ENCODE assay signal across 8 mouse cellular contexts in the genomic region with DNA sequence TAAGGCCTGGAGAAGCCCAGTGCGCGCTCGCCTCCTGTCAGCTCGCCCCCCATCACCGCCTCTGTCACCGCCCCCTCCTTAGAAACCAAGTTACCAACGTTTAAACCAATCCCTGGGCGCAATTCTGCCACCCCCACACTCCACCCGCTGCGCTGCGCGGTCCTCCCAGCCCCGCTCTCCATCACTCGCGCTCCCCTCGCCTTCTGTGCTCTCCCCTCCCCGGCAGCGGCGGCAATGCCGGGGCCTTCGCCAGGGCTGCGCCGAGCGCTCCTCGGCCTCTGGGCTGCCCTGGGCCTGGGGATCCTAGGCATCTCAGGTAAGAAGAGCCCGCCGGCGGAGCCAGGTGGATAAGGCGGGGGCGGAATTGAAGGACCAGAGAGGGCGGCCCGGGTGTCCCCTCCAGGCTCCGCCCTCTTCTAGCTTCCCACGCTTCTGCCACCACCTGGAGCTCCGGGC. TPM values are rescaled to one million over a fixed set of nuclear protein-coding genes. Genes with fewer than 3 reads are reported as not detected.
DNase-seq lines count a peak whose midpoint lies in the region; ATAC-seq and TF ChIP-seq lines count a peak whose summit lies in the region.

A gene (plus strand): TSS at position 178 of the 456 bp plus-strand sequence.

- DNase-seq in cerebellum, adult 2 months: peak in 1 of 2 experiments; percentile 35
- DNase-seq in cerebellum, postnatal 36 days: no peak
- DNase-seq in urinary bladder, postnatal 14 days (ENCODE audit: low spot score): peak; percentile 40
- no peak for DNase-seq in urinary bladder, adult 18-20 months (ENCODE audit: low spot score in 2 of 2)
- no peak for DNase-seq in hindbrain, embryonic 10.5 days (ENCODE audit: low spot score)
- DNase-seq in left cerebral cortex, adult 9 months (ENCODE audit: low spot score in 2 of 2): peak; percentile 83 to 87
- DNase-seq in thymus, postnatal 25 days: peak; percentile 26

- ATAC-seq in midbrain, embryonic 16.5 days: peak; percentile 44

- no peak within 1 kb of the TSS for H3K27ac ChIP-seq in cerebellum, adult 2 months (ENCODE audit: insufficient read depth, low read length)
- H3K27ac ChIP-seq in hindbrain, embryonic 10.5 days: no peak within 1 kb of the TSS
- H3K27ac ChIP-seq in midbrain, embryonic 16.5 days (ENCODE audit: low read length): peak within 1 kb of the TSS; percentile 64; the same call in 1 of the 2 replicates

- TF ChIP-seq CTCF in cerebellum, adult 2 months (IDR thresholded peaks at IDR 0.05; ENCODE audit: borderline replicate concordance, insufficient read depth, low read depth, low read length): no peak

- peaks cover 9% of the 10 kb centered on the region for H3K4me1 ChIP-seq in cerebellum, adult 2 months (ENCODE audit: control insufficient read depth, insufficient read depth, low read length)
- peaks cover 77% of the 10 kb centered on the region for H3K4me1 ChIP-seq in hindbrain, embryonic 10.5 days (replicated peaks)
- peaks cover 48% of the 10 kb centered on the region for H3K4me1 ChIP-seq in midbrain, embryonic 16.5 days (ENCODE audit: control insufficient read depth, insufficient read depth, low read length)

- peak within 1 kb of the TSS; percentile 97 for H3K4me2 ChIP-seq in midbrain, embryonic 16.5 days (ENCODE audit: low read length)

- no peaks in the 10 kb centered on the region; the same call in 1 of the 2 replicates for H3K27me3 ChIP-seq in cerebellum, adult 2 months (ENCODE audit: control insufficient read depth, insufficient read depth, low read length)
- H3K27me3 ChIP-seq in hindbrain, embryonic 10.5 days (ENCODE audit: insufficient read depth, poor library complexity, severe bottlenecking): peaks cover 100% of the 10 kb centered on the region
- peaks cover 70% of the 10 kb centered on the region for H3K27me3 ChIP-seq in midbrain, embryonic 16.5 days (ENCODE audit: control insufficient read depth, insufficient read depth, low read depth, low read length)

- no peaks in the 10 kb centered on the region for H3K9me3 ChIP-seq in hindbrain, embryonic 10.5 days
- H3K9me3 ChIP-seq in midbrain, embryonic 16.5 days (replicated peaks; ENCODE audit: control insufficient read depth, low read length, poor library complexity, severe bottlenecking): no peaks in the 10 kb centered on the region

- peak within 1 kb of the TSS; percentile 76 for H3K9ac ChIP-seq in midbrain, embryonic 16.5 days (ENCODE audit: low read depth, low read length)

- WGBS in cerebellum, adult 2 months: under 1% methylated on average over 35 of the region's 35 CpGs
- WGBS in hindbrain, embryonic 10.5 days: 2% methylated on average over 34 of the region's 35 CpGs
- WGBS in midbrain, embryonic 16.5 days: under 1% methylated on average over 30 of the region's 35 CpGs

- peak within 1 kb of the TSS; percentile 44 for H3K4me3 ChIP-seq in cerebellum, adult 2 months (replicated peaks; ENCODE audit: insufficient read depth, low read depth, low read length)
- H3K4me3 ChIP-seq in hindbrain, embryonic 10.5 days: peak within 1 kb of the TSS; percentile 55
- H3K4me3 ChIP-seq in midbrain, embryonic 16.5 days (ENCODE audit: low read depth, low read length): peak within 1 kb of the TSS; percentile 54

- no peak for TF ChIP-seq POLR2A in cerebellum, adult 2 months (IDR thresholded peaks at IDR 0.05; ENCODE audit: borderline replicate concordance, insufficient read depth, low read length)

- H3K36me3 ChIP-seq in hindbrain, embryonic 10.5 days: no peaks in the 10 kb centered on the region
- no peaks in the 10 kb centered on the region for H3K36me3 ChIP-seq in midbrain, embryonic 16.5 days (ENCODE audit: control insufficient read depth, insufficient read depth, low read length)

RNA-seq across cellular contexts. Expression of the gene that starts here (rescaled TPM):
- polyA plus RNA-seq in cerebellum, adult 2 months (2012; rRNA removed): 1.6 and 2.5 TPM in 2 replicates
- polyA plus RNA-seq in hindbrain, embryonic 10.5 days (2016; fragmentation: Nextera tagmentation; extraction: Ambion mirVana): 0.07 TPM in 1 of 2 replicates, not detected in the other
- polyA plus RNA-seq in midbrain, embryonic 16.5 days (2015; fragmentation: Nextera tagmentation; extraction: Ambion mirVana): 2.2 and 2.5 TPM in 2 replicates

Comparison
In these comparisons a context has a peak if more than half of its experiments do, and no peak if none do; other contexts are left out.
1. DNase-seq: peak in urinary bladder, postnatal 14 days (single experiment), left cerebral cortex, adult 9 months (2 of 2) and thymus, postnatal 25 days (single experiment); none in cerebellum, postnatal 36 days (0 of 2), urinary bladder, adult 18-20 months (0 of 2) and hindbrain, embryonic 10.5 days (single experiment).
2. Peak in every context shown above with its lines, with median percentiles within 50 percentile points of each other: H3K4me3 ChIP-seq.